Mouse (Mus musculus): ENCODE measurements around the gene Neurl3.
A peak's percentile ranks its signal among the peaks of the same experiment; 100 is the strongest.

Neurl3 gene

DNA sequence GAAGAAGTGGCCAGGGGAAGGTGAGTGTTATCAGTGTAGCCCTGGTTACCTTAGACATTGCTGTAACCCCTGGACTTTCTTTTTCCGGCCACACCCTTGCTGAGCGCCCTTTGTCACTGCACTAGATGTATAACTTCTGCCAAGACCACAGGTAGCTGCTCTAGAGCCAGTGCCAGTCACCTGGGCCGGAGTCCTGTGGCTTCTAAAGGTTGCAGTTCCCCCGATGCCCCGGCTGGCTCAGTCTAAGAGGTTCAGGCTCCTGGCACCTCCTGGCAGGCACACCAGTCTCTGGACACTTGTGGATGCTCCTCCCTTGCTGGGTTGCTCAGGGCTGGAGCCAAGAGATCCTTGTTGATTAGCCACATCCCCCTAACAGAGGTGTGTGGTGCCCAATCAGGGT, at the start of gene Neurl3:
TSS of gene Neurl3 (minus strand) at position 225 of the 400 bp plus-strand sequence.
- no peak for DNase-seq (ENCODE audit: low read depth)

DNA sequence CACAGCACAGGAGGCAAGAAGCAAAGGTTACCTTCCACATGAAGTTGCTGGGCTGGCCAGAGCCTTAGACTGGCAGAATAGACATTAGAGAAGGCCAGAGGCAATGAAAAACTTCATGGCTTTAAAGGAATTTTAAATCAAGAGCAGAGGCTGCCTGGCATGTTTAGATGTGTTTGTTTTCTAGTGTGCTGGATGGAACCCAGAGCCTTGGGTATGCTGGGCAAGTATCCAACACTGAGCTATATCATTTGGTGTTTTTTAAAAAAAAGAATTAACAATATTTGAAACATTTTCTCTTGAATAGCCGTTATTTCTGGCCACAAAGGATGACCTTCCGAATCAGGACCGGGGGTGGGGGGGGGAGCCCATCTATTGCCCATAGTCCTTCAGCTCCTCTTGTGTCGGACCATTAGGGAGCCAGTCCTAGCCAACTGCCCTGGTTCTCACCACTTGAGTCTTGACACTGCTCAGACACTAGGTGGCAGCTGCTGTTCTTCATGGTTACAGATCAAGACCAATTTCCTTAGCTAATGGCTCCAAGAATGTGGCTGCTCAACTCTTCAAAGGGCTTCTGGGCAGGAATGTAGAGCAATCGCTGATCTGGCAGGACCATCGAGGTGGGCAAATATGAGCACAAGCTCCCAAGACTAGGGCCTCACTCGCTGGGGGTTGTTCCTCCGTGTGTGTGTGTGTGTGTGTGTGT, 49.4 kb upstream of the Neurl3 start:
- DNase-seq (ENCODE audit: low read depth): peak; percentile 79

DNA sequence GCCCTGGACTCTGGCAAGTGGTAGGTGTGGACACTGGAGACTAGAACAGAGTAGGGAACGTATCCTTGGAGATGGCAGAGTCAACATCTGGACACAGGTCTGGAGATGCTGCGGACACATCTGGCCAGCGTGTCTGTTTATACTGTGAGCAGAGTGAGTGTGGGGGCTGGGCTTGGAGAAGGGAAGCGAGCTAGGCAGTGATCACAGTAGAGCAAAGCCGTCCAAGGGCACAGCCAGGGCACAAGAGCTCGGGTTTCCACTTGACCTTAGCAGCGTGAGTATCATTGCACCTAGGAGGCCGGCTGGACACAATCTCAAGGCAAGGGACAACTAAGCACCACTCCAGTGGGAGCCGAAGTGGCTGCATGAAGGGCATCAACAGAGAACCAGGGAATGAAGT, 48.6 kb upstream of the Neurl3 start:
- DNase-seq (ENCODE audit: low read depth): no peak

DNA sequence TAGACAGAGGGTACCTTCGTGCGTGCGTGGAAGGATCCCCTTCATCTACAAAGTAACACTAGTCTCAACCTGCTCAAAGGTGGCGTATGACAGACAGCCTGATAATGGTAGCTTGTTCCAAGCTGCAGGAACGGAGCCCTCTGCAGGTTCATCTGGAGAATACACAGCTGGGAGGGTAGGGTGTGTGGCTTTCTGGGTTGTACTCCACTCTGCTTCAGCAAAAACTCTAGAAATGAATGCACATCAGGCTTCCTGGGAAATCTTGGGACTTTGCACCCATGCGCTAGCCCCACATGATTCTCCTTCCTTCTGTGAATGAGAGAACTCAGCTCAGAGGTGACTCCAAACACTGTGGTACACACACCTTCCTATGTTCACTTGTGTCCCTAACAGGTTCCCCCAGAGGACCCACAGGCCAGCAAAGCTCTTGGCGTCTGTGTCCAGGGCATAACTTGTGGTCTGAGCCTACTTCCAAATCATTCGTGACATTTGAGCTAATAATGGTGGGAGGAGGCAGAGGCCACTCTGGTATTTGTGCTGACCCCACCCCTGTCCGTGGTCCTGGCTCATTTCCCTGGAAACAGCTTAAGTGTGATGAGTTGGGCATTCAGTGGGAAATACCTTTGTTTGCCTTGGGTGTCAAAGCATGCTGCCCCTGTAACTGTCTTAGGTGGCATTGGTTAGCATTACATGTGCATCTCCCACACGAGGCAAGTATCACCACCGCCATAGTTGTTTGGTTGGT, 47.5 kb upstream of the Neurl3 start:
- DNase-seq (ENCODE audit: low read depth): peak; percentile 43

DNA sequence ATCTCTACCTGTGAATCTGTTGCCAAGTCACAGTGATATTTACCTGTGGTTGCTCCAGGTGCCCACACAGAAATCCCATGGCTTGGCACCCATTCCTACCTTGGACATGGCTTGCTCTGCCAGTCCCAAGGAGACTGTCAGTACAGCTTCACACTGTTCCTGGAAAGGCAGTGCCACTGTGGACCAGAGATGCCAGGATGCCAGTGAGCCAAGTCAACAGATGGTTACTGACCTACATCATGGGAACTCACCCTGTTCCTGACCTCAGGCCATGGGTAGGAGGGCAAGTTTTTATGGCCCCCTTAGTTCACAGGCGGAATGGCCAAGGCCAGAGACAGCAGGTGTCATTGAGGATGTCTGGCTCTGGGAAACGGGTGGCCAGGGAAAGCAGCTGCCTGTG, 46.7 kb upstream of the Neurl3 start:
- DNase-seq (ENCODE audit: low read depth): no peak

DNA sequence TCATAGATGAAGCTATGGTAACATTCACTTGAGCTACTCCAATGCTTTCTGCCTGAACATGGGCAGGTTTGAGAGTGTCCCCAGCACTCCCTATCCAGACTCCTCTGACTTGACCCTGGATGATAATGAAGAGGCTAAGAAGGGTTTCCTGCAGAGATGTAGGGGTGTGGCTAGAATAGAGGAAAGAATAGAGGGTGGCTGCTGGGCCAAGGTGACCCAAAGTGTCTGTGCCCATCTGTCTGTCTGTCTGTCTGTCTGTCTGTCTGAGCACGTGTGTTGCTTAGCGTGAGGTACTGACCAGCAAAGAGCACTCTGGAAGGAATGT, 41.3 kb upstream of the Neurl3 start:
- DNase-seq (ENCODE audit: low read depth): no peak

DNA sequence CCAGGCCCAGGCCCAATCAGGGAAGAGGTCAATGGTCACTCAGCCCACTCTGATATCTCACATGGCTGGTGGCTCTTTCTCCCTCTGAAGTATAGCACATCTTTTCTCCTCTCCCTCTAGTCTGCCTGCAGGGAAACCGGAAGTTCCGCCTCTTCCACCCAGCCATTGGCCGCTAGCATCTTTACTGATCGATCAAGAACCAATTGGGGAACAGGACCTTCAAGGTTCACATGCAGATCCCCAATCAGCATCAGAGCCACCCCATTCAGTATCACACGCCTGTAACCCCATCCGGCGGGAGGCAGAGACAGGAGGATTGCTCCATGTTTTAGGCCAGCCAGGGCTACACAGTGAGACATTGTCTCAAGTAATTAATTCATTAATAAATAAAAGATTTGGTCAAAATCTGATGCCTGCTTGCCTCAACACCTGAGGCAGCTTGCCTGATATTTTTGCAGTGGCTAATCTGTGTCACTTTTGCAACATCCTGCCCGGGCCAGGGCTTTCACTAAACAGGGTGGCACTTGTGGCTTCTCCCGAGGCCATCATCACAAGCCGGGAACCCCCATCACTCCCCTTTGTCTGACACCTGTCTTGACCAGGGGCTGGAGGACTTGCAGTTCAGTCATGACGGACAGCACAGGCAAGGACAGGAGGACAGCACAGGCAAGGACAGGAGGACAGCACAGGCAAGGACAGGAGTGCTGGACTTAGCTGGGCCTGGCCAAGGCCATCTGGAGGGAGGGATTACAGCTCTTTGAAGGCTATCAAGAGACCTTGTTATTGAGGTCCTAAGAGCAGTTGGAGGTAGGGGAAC, 40.7 kb upstream of the Neurl3 start:
- no peak for DNase-seq (ENCODE audit: low read depth)

DNA sequence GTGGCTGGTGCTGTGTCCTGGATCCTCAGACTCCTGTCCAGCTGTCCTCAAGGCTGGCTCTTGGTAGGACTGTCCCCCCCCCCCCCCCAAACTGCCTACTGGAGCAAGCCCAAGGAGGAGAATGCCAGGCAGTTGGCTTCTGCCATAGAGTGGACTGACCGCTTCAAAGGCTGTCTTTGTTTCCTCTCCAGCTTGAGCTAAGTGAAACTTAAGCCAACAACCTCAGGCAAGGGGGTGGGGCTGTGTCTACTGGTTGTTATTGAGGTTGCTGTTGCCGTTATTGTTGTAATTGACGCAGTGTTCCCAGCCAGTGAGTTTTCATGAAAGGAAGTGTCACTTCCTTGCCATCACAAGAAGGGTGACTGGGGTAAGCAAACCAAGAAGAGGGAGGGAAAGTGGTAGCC, 35.0 kb upstream of the Neurl3 start:
- DNase-seq (ENCODE audit: low read depth): peak; percentile 42

DNA sequence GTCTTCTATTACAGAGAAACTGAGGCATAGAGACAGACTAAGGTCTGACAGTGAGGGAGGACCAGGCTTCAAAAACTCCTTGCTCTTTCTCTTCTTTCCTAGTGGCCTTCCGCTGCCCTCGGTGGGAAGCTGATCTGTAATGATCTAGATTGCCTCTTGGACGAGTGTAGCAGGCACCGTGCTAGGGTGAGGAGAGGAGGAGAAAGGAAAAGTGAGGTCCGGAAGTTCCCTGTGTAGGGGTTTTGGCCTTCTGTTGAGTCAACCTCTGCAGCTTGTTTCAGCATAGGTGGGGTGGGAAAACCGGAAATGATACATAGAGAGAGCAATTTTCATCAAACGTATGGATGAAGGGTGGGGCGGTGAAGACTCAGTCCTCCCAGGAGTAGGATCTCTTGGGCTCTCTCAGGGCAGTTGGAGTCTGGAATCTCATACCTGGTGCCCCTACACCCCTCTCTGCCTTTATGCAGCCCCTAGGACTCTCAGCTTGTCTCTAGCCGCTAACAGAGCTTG, 34.5 kb upstream of the Neurl3 start:
- no peak for DNase-seq (ENCODE audit: low read depth)

DNA sequence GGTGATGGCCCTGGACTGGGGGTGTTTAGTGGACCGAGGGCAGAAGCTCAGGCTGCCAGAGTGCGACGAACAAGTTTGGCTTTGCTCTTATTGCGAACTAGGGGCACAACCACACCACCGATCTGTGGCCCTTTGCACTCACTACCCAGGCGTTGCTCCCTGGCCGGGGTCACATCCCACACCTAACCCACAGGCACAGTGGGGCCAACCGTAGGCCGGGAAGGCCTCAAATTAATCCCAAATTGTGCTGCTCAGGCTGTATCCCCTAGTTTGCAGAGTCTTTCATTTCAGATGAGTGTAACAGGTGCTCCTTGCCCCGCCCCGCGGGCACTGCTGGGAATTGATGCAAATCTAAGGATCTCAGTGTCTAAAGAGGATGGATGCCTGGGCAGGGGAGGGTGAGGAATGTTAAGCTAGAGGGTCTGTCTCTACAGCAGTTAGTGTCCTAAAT, 34.0 kb upstream of the Neurl3 start:
- DNase-seq (ENCODE audit: low read depth): no peak

DNA sequence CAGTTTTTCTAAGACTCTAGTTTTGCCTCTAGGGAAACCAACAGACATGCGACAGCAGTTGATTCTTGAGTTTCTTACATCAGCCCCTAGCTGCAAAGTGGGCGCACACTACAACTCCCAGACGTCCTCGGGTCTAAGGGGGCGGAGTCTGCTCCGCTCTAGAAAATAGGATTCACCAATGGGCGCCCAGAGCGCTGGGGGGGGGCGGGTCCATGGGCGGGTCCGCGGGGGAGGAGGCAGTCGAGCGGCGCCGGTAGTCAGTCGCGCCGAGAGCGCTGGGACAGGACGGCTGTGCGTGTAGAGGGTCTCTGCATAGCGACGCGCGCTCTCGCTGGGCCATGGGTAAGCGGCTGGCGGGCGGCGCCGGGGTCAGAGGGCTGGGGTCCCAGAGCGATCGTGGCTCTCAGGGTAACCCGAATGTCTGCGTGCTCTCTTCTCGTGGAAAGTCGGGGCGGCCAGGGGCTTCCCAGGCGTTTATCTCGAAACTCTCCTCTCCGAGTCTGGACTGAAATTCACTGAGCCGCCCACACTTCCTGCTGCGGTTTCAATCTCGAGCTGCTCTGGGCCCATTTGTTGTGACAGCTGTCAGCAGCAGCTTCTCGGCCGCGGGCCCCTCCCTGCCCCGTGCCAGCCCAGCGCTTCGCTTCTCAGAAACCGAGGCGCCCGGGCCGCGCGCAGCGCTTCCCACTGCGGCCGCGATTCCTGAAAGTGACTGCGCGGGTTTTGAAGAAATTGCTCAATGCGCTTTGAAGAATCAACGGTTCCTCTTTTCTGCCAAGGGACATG, 33.2 kb upstream of the Neurl3 start, which contains the start of gene Arid5a:
TSS of gene Arid5a (plus strand) at position 239 of the 786 bp plus-strand sequence.
- DNase-seq (ENCODE audit: low read depth): peak; percentile 98

DNA sequence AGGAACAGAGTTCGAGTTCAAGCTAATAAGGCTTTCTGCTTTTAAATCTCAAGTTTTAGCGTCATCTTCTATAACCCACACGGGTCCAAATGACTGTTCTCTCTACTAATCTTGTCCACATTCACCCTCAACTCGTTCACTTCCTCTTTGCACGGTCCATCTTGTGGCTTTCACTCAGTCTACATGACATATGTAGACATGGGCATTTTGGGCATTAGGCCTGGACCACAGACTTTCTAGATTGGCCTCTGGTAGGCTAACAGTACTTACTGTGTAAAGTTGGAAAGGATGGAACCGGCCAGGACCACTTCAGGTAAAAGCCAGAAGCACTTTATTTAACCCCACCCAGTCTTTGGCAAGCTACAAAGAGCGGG, 32.6 kb upstream of the Neurl3 start:
- DNase-seq (ENCODE audit: low read depth): no peak

DNA sequence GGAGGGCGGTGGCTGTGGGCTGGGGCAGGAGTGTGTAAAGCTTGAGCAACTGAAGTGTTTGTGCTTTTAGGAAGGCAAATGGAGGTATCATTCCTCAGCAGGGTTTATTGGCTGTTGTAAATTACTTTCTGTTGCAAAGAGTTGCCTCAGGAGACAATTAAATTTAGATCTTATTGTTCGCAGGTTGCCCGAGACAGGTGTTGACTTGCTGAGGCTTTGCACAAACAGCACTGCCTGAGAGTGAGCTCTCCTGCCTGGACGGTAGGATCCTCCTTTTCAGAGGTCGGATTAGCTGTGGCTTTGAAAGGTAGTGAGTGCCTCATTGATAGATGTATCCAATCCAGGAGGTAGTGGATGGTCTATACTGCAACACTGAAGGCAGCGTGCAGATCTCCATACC, 31.6 kb upstream of the Neurl3 start:
- DNase-seq (ENCODE audit: low read depth): no peak

DNA sequence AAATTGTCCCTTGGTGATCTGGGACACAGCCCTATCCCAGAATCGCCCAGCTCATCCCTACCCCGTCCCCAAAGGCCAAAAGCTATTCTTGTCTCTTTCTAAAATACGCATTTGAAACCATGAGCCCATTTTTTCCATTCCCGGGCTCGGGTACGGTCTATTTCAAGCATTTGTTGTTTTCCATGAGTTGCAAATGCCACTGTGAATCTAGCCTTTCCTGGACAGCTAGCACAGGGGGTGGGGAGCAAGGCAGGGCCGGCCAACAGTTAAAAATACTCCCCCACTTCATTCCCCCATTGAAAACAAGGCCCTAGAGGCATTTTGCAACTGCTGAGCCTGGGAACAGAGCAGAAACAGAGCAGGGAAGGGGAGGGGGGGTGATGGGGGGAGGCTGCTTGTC, 30.3 kb upstream of the Neurl3 start:
- DNase-seq (ENCODE audit: low read depth): peak; percentile 36

DNA sequence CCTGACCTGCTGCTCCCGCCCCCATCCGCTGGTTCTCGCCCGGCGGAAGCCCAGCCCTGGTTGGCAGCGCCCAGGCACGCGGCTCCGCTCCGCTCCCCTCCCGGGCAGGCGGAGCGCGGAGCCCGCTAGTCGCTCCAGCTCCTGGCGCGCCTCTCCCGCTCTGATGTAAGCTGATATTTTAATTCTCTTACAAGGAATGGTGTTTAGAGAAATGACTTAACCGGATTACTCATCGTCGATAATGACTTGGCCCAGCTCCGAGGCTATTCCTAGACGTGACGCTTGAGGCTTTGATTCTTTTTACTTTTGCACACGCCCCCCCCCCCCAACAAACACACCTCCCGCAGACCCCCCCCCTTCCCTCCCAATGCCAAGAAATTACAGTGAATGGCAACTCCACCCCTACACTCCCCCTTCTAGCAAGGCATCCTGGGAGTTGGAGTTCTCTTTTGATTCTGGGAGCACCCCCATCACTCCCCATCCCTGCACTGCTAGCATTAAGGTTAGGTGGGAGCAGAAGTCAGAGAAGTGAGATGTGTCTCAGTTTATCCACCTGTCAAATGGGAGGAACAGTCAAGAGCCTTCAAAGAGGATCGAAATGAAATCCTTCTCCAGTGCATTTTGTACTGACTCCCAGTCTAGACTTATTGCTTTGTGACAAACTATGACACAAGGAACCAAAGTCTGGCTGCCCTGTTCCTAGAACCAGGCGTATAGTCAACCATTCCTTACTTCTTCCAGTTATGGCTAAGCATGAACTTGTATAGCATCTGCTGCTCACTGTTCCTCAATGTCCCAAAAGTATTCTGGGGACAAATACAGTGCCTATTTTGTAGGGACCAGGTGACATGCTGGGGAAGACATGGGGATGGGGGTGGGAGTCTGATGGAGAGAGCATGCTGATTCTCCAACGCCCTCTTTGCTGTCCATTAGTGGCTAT, 29.2 kb upstream of the Neurl3 start:
- DNase-seq (ENCODE audit: low read depth): peak; percentile 99

DNA sequence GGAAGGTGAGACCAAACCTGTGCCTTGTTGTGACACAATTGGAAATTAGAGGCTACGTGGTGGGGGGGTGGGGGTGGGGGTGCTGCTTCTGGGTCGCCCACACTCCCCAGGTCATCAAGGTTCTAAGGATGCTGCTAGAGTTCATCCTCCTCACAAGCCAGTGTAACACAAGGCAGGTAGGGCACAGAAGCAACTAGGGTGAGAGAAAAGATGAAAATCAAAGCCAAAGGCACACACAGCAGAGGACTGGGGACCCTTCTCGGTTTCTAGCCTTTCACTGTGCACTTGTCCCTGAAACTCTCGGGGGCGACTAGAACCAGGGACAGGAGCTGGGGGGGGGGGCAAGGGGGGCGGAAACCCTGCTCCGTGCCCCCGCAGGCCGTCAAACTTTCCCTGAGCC, 28.5 kb upstream of the Neurl3 start:
- no peak for DNase-seq (ENCODE audit: low read depth)

DNA sequence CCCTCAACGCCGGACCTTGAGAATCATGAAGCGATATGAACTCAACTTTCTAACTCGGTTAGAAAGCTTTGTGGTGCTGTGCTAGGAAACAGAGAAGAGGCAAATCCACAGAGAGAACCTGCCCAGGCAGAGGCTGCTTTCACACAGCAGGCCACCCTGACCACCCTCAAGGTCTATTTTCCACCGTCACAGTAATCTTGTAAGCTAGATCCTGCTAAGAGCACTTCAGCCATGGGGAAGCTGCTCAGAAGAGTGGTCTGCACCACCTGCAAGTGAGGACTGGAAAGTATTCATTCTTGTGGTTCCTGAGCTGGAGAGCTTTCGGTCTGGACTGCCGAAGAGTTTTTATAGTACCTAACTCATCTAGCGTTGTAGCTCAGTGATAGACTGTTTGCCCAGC, 27.8 kb upstream of the Neurl3 start:
- no peak for DNase-seq (ENCODE audit: low read depth)

DNA sequence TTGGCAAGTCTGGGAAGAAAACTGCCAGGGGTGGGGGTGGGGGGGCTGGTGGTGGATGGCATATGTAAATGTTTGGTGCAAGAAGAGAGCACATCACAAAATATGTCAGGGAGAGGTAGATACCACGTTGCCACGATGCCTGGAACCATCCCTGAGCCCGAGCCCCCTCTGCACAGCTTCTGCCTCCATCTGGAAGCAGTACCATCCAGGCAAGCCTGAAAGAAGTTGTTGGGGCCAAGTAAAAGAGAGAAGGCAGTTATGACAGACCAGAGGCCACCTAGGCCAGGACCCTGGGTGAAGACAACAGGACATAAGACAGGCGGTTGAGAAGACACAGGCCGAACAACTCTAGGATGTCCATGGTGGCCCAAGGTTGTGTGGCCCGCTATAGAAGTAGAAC, 26.0 kb upstream of the Neurl3 start:
- DNase-seq (ENCODE audit: low read depth): no peak

DNA sequence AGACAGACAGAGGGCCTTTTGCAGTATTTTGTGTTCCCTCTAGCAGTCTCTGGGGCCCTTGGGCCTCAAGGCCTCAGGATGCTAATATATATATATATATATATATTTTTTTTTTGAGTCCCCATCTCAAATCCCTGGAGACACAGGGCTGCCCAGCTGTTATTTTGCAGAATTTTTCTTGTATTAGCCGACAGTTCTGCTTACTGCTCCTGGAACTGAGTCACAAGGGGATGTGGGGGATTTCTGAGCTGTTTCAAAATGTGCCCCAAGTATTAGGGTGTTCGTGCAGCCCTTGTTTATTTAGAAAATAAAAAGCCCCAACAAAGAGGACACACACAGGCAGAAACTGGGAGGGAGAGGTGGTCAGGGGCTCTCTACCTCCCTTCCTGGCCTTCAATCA, 25.2 kb upstream of the Neurl3 start:
- DNase-seq (ENCODE audit: low read depth): no peak

DNA sequence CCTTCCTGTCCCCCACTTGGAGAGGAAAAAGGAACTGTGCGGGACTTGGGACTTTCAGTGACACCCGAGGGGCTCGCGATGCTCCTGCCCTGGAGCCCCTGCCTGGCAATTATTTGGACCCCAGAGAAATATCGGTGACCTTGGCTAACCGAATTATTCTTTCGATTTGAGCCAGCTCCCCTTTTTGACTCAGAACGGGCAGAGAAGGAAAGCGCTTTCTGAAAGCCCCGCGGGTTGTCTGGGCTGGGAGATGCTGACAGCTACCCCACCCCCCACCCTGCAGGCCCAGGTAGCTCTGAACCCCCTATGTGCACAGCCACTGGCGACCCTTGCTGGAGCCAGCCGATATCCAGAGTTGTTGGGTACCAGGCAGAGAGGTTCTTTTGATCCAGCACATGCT, 24.6 kb upstream of the Neurl3 start:
- DNase-seq (ENCODE audit: low read depth): no peak

DNA sequence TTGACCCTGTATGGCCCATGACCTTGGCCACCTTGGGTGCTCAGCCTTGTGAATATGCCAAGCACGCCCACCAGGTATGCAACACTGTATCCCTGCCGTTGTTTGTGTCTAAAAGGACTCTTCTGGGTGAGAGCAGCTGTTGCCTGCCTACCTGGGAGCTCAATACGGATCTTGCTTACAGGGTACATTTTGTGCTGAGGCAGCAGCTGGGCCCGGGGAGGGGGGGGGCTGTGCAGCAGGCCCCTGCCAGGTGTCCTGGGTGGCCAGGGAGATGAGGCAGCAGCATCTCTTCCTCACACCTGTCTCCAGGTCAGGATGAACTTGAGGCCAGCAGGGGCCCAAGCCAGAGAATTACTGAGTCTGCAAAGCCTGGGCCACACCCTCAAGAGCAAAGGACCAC, 23.6 kb upstream of the Neurl3 start:
- no peak for DNase-seq (ENCODE audit: low read depth)
